Mouse (Mus musculus) embryo, embryonic 11 days (tissue): ENCODE results near the gene Mesp1.

Experiments used
- DNase-seq: peaks from one replicate; pipeline ENCODE4 v3.0.0-alpha.2; 2015

Mesp1 gene

GRCm38 (mm10) chr7:79786295-79786694, 7.3 kb downstream of the Mesp1 start:
- DNase-seq = peak; percentile 85

GRCm38 (mm10) chr7:79782516-79782855, 11.1 kb downstream of the Mesp1 start:
- no peak for DNase-seq

GRCm38 (mm10) chr7:79781826-79782515, 11.6 kb downstream of the Mesp1 start:
- no peak for DNase-seq

- DNase-seq = peak; percentile 84
These were observed 12.7 kb downstream of the Mesp1 start for GRCm38 (mm10) chr7:79780647-79781626.

- peak; percentile 21 for DNase-seq
These were observed 21.8 kb downstream of the Mesp1 start for GRCm38 (mm10) chr7:79771561-79772512.

GRCm38 (mm10) chr7:79769664-79770063, 23.9 kb downstream of the Mesp1 start:
- DNase-seq = no peak

GRCm38 (mm10) chr7:79765991-79766390, 27.6 kb downstream of the Mesp1 start:
- no peak for DNase-seq

- no peak for DNase-seq
These were observed 31.5 kb downstream of the Mesp1 start for GRCm38 (mm10) chr7:79762106-79762505.

GRCm38 (mm10) chr7:79761124-79761876, 32.3 kb downstream of the Mesp1 start:
- DNase-seq = no peak

- DNase-seq = no peak
These were observed 33.8 kb downstream of the Mesp1 start for GRCm38 (mm10) chr7:79759766-79760165.

GRCm38 (mm10) chr7:79758176-79758575, 35.4 kb downstream of the Mesp1 start:
- DNase-seq = no peak

- DNase-seq = no peak
These were observed 37.3 kb downstream of the Mesp1 start for GRCm38 (mm10) chr7:79756334-79756733.

- no peak for DNase-seq
These were observed 44.1 kb downstream of the Mesp1 start for GRCm38 (mm10) chr7:79749511-79749910.

- DNase-seq = no peak
These were observed 45.9 kb downstream of the Mesp1 start for GRCm38 (mm10) chr7:79747659-79748058.

GRCm38 (mm10) chr7:79744585-79744984, 49.0 kb downstream of the Mesp1 start:
- no peak for DNase-seq

- no peak for DNase-seq
These were observed 49.5 kb downstream of the Mesp1 start for GRCm38 (mm10) chr7:79744051-79744450.

- peak; percentile 92 for DNase-seq
These were observed 50.7 kb downstream of the Mesp1 start, which contains the start of the genes Pex11a and Wdr93 for GRCm38 (mm10) chr7:79742659-79743536. Gene Pex11a (minus strand): TSS chr7:79743131. Gene Wdr93 (plus strand): TSS chr7:79743163.

- no peak for DNase-seq
These were observed 51.3 kb downstream of the Mesp1 start for GRCm38 (mm10) chr7:79742277-79742658.
